Mouse (Mus musculus) liver, adult 10 weeks (tissue): ENCODE results near the gene Rnf141. TPM values are rescaled to one million over a fixed set of nuclear protein-coding genes. Genes with fewer than 3 reads are reported as not detected.

Experiments used
- polyA plus RNA-seq: library from polyadenylated mRNA; stranded (reverse); fragments of 350-450 nt; fragmentation: Illumina TruSeq; extraction: RNeasy Lipid Tissue Mini Kit (QIAGEN cat#74804); gene quantifications from one replicate; pipeline ENCODE4 v1.2.3, GENCODE M21; 2014; ENCODE audit warnings: low read depth, low replicate concordance

Rnf141 gene
- 75.4 TPM for polyA plus RNA-seq

DNA sequence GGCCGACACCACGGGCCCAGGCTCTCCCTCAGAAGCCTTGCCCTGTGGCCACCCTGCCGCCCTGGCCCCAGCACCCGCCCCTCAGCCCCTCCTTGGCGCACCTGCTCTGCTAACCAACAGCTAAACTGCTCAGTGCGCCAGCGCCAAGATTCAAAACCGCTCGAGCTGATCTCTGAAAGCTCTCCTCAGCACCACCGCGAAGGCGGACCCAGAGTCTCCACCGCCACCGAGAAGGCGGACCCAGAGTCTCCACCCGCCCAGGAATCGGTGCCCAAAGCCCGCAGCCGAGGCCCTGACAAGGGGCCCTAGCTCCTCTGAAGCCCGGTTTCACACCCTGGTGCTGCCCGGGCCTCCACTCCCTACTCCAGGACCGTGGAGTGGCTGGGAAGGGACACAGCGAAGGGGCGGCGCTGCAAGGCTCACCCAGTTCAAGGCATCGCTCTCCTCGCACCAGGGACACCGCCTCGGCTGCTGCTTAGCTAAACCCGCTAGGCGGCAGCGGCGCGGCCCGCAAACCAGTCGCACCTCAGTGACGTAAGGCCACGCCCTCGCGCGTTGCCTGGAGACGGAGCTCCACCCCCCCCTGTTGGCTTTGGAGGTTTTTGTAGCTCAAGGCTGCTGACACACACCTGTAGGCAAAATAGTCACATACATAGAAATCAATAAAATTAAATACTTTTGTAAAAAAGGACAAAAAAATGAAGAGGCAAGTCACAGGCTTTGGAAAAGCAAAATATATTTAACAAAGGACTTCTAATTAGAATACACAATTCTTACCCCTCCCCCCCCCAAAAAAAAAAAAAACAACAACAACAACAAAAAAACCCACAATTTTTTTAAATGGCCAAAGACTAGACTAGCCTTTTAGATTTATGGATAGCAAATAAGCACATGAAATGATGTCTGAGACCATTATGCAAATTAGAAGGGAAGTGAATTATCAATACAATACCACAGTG, at the start of gene Rnf141:
Gene Rnf141, minus strand, starts transcription at position 542 of the 959 bp plus-strand sequence.

DNA sequence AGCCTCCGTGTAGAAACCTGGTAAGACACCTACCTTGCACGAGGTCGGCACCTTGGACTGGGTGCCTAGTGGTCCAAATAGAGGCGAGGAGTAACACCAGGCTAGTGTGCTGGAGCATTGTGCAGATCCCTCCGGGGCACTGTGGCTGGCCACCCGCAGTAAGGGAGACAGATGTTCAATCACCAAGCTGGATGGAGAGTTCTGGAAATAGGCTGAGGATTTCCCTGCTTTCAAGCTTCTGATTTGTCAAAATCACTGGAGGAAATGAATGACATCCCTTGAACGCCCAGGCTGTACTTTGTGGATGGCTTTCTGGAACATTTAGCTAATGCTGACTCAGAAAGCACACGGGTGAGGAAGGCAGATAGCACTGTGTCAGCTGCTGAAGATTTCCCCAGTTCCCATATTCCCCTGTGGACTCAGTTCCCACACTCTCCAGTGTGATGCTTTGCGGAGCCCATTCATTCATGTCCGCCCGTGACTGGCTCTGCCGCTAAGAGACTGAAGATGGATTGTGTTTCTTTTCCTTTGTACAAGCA, 18.6 kb upstream of the Rnf141 start, which contains the start of gene Lyve1:
Gene Lyve1, minus strand, starts transcription at position 489 of the 539 bp plus-strand sequence.

DNA sequence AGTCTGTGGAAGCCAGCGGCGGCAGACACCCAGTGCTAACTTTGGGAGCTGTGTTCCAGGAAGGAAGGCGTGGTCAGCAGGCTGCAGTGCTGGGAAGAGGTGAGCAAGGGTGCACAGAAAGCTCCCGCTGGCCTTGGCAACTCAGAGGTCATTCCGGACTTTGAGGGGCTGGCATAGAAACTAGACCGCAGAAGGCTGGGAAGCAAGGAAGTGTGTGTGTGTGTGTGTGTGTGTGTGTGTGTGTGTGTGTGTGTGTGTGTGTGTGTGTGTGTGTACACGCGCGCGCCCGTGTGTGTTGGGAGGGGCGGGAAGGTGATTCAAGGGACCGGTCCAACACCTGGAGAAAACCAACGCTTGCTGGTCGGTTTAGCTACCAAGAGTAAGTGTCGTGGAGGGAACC, 76.3 kb downstream of the Rnf141 start, which contains the start of gene Ampd3:
Gene Ampd3, plus strand, starts transcription at position 206 of the 400 bp plus-strand sequence.

Other genes with a start within 250 kb of the Rnf141 start
- 17.5 TPM for gene Sbf2, start 229.5 kb downstream of the Rnf141 start, polyA plus RNA-seq
- gene Adm, start 216.8 kb downstream of the Rnf141 start, polyA plus RNA-seq, result 0.56 TPM
- 0.48 TPM for gene Ampd3, start 76.3 kb downstream of the Rnf141 start, polyA plus RNA-seq
- 5.6 TPM for gene Lyve1, start 18.8 kb upstream of the Rnf141 start, polyA plus RNA-seq
- gene Mrvi1, start 138.0 kb upstream of the Rnf141 start, polyA plus RNA-seq, result 0.61 TPM
- gene Ctr9, start 184.5 kb upstream of the Rnf141 start, polyA plus RNA-seq, result 8.1 TPM
- gene Eif4g2, start 238.6 kb upstream of the Rnf141 start, polyA plus RNA-seq, result 869 TPM